Mouse (Mus musculus) adrenal gland, postnatal 10 days (tissue): ENCODE measurements around the gene Mras. TPM values are rescaled to one million over a fixed set of nuclear protein-coding genes. Genes with fewer than 3 reads are reported as not detected.
A peak's percentile ranks its signal among the peaks of the same experiment; 100 is the strongest.

ENCODE experiments used
- DNase-seq: peaks from one replicate; pipeline ENCODE4 v3.0.0; 2021; ENCODE audit warnings: mixed read lengths
- total RNA-seq, 2 experiments: library from RNA; stranded (reverse); gene quantifications; 2 replicates each; pipeline ENCODE4 v1.2.3; 2021

Gene Mras
- total RNA-seq, 2 experiments from 2014 or later: 31.7 to 39.4 TPM

DNA sequence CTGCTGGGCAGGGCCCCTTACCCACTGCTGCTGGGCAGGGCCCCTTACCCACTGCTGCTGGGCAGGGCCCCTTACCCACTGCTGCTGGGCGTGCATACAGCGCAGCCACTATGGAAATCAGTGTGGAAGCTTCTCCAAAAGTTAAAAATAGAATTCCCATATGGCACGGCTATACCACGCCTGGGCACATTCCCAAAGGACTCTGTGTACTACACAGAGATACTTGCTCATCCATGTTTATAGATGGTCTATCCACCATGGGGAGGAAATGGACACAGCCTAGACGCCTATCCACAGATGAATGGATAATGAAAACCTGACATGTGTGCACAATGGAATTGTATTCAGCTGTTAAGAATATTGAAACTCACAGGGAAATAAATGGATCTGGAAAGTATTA lies 3.8 kb upstream of the Mras start:
- DNase-seq: no peak

DNA sequence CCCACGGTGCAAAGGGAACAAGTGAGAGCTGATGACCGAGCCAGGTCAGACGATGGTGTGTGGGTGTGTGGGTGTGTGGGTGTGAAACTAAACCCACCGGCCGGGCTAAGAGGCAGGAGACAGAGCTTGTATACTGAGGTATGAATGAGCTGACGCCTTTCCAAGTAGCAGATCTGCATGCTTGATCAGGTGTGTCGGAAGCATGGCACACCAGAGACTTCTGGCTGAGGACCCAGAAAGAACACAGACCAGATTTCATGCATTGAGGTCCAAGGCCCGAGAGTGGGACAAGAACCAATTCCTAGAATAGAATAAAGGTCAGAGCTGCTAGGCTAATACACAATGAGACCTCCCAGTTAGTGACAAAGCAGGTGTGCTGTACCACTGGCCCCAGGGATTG lies 1.9 kb upstream of the Mras start:
- no peak for DNase-seq

DNA sequence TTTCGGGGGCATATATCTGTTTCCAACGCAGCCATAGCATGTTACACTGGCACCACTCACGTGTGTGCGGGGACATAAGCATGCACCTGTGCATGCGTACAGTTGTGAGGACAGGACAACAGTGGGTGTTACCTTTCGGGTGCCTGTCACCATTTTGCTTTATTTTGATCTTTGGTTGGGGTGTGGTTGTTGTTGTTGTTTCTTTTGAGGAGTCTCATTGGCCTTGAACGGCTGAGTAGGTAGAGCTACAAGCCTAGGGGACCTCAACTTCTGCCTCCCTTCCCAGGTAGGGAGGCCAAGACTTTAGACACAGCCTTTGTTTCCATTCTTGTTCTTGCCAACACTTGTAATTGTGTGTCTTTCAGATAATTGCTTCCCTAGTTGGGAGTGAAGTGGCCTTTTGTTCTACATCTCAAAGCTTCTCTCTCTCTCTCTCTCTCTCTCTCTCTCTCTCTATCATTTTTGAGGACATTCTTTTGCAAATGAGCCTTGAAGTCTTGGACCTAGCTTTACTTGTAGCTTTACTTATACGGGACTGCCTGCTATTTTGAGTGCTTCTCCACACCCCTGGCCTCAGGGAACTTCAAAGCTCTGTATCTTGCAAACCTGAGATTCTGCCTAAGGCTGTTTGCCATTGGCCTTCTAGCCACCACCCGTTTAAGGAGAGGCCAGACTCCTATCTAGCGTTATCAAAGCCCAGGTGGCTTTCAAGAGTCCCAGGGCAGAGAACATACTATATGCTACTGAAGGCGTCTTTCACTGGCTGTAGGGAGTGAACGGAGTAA lies 792 bp upstream of the Mras start:
- DNase-seq: no peak

DNA sequence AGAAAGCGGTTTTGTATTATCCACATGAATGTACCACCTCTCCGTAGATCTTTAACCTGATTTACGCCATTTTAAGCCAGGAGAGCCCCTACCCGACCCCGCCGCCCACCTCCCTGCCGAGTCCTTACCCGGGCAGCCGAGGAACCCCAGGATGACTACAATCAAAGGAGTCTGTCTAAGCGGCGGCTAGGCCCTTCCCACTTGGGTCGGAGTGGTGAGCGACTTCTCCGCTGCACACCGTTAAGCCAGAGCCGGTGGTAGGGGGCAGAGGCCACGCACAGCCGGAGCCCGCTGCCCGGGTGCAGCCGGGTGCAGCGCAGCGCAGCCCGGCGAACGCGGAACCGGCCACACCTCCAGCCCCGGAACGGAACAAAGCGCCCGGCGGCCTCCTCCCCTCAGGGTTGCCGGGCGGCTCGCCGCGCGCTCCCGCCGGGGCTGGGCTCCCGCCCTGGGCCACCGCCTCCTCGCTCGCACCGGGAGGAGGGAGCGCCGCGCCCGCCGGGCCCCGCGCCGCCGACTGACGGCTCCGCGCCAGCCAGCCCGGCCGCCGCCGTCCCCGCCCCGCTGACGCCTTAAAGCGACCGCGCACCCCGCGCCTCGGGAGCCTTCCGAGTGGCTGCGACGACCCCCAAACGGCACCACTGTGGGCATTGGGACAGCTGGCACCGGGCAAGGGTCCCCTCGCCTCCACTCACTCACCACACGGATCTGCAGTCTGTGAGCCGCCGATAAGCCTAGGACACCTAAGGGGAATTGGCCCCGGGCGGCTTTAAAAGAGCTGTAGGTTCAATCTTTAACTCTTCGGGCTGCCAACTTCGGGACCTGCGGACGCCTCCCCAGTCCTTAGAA lies 775 bp downstream of the Mras start:
- peak; percentile 92 for DNase-seq

DNA sequence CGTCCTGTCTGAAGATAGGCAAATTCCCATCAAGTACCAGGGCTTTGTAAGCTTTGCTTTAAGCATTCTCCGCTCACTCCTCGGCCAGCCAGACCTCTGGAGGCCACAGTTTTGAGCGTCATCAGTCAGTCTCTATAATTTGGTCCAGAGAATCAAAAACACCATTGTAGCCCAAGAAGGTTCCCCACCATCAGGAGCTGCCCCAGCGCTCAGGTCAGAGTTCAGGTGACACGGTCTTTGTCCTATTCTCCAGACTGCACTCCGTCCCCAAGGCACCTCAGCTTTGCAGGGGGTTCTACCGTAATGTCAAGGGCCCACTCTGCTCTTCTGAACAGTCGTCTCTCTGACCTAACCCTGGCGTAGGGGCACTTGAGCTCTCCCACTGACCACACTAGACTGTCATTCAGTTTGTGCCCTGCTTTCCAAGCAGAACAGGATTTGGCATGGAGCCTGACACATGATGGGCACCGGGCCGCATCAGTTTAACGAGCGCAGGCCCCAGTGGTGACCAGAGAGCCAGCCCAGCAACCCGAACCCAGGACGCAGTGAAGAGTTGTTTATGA lies 1.5 kb downstream of the Mras start:
- peak; percentile 75 for DNase-seq

DNA sequence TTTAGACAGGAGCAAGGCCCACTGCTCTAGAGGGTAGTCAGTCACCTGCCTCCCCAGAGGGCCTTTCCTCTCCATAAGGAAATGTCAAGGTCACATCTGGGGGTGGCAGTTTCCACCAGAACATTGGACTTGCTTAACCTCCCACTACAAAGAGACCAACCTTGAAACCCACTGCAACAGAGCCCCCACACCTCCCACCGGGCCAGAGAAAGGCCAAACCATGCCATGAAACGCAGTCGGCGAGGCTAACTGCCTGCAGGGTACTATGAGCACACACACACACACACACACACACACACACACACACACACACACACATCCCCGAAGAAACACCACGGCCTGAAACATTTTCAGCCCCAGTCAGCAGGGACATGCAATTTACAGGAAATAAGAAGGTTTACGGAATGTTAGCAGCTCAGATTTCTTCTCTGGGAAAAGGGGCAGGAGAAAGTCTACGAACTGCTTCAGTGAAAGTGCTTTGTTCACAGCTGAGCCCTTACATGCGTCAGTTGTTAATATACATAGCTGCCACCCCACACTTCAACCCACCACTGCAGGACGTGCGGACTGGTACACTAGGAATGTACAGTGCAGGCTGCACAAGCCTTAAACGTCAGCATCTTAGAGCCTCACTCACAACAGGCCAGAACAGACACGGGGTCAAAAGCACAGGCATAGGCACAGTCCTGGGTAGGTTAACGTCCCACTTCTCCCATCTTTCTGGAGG lies 2.1 kb downstream of the Mras start:
- DNase-seq: peak; percentile 76

DNA sequence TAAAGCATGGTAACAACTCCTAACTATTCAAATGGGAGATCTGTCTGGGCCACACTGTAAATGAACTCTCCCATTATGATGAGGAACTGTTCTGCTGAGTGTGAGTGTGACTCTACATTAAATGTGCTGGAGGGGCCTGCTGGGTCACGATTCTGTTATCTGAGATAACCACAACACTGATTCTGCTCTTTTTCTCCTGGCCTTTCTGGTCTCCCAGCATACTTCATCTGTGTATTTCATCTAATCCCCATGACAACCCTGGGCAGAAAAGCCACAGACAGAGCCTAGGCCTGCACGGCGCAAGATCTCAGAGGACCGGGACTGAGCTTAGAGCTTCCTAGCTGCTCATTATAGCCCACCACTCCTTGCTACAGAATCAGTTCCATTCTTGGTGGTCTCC lies 4.7 kb downstream of the Mras start:
- no peak for DNase-seq

DNA sequence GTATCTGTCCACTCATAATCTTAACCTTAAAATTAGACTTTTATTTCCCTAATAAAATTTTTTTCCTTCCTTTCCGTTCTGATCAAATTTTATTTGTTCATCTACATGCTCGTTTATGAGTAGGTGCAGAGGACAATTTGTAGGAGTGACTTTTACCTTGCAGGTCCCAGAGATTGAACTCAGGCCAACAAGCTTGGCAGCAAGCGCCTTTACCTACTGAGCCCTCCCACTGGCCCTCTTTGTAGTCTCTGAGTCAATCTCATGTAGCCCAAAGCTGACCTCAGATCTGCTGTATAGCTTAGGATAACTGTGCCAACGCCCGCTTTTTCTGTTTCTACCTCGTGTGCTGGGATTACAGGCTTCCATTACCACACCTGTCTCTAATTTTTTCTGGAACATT lies 5.2 kb downstream of the Mras start:
- no peak for DNase-seq

DNA sequence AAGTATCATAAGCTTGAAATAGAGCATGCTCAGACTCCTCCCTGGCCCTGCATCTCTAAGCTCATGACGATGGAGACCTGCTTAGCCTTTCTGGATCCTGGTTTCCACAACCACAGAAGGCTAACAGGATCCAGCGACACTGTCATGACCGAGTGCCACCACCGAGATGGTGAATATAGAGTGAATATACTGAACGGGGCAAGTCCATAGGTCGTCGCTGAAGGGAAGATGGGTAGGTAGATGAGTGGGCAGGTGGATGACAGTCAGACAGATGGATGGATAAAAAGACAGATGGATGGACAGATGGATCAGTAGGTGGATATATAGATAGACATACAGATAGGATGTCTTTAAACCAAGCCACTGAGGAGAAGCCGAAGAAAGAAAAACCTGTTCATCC lies 5.8 kb downstream of the Mras start:
- DNase-seq: no peak

DNA sequence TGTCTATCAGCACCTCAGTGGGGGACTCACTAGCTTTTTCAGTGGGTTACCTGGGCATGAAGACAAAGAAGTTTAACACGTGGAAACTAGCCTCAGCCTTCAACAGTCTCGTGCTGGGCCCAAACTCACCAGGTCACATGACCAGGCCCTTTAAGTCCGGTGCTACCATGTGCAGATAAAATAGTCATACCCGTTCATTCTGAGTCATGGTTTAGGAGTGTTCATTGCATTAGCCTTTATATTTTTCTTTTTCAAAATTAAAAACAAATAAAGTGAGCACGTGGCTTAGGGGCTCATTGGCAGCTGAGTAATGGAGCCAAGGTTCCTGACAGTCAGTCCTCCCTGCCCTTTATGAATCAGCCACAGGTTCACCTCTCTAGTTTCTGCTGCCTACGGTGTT lies 6.4 kb downstream of the Mras start:
- no peak for DNase-seq

DNA sequence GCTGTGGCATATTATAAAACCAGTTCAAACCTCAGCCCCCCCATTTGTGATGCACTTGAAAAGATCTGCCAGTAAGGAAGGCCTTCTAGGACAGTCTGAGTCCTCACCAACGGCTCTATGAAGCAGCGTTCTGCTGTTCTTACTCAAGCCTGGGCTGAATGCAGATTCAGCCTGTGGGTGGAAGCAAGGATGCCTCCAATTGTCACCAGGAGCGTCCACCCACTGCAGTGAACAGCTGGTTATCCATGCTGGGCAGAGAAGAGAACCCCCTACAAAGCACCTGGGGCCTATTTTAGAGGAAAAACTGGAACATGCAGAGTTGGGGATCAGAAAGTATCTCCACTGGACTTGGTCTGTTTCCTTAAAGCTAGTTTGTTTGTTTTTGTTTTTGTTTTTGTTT lies 7.3 kb downstream of the Mras start:
- no peak for DNase-seq

DNA sequence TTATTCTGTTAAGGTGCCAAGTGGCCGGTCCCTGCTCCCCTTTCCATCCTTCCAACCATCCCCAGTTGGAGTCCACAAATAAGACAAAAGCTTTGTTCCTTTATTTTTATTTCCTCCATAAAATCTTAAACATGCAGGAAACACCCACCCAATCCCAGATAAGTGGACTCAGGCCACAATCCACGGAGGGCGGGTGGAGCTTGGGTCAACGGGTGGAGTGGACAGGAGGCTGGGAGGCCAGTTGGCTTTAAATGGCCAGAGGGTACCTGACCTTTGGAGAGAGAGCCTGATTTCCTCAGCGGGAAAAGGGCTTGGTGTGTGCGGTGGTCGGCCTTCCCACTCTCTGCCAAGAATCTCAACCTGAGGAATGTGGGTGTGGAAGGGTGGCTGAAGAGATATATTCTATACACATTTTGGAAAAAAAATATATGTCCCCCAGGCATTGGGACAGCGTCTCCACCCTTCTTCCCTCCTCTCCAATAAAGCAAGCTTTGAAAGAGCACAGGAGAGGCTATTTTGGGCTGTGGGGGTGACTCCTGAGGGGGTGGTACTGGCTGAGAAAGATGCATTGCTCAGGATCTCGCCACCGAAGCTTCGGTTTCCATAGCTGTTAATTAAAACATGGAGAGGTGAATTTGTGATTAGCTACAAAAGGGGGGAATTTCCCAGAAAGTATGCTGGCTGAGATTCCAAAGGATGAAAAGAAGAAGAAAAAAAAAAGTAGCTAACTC lies 8.4 kb downstream of the Mras start:
- DNase-seq: no peak

DNA sequence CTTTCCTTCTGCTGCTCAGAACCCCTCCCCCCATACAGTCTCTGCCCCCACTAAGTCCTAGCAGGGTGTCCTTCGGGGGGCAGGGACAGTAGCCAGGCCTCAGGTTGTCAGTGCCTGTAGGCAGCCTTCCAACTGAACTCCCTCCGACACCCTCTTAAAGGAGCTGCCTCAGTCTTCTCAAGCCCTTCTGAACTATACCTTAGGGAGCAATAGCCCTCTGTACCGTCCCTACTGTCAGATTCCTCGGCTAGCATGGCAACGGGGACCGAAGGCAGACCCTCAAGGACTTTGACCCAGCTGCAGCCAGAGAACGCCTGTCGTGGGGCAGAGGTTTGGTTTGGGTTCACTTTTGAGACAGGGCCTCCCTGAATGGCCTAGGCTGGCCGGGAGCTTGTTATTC lies 11.9 kb downstream of the Mras start:
- DNase-seq: no peak

DNA sequence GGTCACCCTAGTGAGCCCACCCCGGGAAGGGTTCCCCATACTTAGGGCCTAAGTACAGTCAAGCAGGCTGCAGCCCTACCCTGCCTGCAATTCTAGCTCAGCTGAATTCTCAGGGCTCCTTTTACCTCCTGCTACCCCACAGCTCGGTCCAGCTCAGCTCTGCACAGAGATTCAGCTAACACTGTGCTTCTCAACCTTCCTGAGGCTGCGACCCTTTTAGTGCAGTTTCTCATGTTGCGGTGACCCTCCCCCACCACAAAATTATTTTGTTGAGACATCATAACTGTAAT lies 12.7 kb downstream of the Mras start:
- no peak for DNase-seq

DNA sequence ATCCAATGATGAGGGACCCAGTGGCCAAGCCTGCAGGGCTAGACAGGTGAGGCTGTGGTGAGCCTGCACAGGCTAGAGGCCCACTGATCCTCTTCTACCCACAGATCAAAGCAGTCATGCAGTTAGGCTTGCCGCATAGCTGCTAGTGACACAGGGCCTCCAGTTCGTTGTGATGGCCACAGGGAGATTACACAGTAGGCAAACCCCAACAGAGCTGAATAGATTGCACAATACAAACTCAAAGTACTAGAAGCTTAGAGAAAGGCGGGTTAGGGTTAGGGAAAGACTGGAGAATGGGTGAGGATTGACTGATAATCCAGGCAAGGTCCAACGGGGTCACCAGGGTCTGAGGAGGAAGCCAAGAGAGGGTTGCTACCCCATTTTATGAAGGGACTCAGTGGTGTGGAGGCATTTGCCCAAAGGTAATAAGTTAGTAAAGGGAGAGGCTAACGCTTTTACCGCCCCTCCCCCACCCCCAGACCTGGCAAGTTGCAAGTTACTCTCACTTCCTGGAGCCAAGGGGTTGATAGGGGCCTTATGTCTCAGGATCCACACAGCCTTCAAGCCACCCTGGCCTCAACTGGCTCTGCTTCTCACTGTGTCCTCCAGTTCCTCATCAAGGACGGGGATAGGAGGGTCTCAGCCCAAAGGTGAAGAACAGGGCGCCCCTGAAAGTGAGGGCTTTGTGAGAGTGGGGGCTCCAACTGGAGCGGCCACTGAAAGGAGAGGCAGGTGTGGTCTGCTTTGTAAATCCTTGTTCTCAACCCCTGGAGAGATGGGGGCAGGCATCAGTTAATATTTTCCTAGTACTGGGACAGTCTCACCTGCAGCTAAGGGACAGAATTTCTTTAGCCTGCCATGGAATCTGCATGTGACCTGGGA lies 13.2 kb downstream of the Mras start:
- DNase-seq: no peak

DNA sequence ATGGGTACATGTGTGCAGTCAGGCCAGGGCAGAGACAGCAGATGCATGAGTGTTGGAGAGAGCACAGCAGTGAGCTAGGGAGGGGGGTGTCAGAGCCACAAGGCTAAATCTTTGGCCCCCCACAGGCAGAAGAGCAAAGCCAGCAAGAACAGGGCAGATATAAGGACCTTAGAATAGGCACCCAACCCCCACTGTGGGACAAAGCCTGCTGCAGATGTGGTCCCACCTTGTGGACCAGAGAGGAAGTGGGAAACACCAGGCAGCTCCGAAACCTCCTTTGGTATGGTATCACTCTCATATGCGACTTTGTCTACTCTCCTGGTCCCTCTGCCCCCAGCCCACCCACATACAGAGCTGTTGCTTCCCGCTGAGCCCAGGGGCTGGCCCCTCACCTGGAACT lies 15.3 kb downstream of the Mras start:
- DNase-seq: no peak

DNA sequence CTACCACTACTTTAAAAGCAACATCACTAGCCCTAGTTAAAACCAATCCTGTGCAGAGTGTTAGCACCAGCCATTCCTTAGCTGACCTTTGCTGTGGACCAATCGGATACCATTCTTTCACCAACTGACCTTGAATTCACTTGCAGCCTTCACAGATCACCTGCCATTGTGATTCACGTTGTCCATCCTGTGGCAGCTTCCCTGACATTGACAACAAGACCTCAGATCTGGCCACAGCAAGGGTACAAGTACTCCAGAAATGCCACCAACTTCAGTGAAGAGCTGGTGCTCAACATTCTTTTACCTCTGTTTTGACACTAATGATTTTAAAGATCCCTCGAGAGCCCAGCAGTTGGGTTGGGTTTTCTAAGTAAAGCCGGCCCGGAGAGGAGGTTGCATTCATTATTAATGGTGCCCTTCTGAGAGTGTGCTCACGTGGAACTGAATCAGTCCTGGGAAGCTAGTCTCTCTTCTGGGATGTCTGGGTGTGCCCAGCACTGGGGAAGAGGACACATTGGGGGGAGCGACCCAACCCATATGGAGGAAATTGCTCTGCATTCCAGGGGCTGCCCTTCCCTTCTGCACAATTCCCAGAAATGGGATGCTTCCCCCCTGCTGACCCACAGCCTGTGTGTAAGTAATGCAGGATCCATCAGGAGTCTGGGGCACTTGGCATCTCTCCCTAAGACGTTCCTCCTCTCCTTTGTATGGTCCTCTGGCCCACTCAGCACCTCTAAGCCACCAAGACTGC lies 17.1 kb downstream of the Mras start:
- no peak for DNase-seq

DNA sequence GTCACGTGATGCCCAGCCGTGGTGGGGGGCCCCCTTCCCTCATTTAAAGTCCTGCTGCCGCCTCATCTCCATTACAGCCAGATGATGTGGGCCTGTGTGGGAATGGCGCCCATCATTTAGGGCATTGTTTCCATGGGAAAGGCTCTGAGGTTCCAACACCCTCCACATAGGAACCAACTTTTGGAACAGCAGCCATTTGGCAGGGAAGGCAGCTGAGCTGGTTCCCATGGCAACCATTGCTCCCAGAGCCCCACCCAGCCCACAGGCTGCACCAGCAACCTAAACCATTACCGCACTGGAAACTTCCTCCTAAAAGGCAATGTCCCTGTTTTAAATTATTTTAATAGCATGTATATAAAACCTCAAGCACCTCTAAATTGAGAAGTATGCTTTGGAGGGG lies 18.8 kb downstream of the Mras start:
- no peak for DNase-seq

DNA sequence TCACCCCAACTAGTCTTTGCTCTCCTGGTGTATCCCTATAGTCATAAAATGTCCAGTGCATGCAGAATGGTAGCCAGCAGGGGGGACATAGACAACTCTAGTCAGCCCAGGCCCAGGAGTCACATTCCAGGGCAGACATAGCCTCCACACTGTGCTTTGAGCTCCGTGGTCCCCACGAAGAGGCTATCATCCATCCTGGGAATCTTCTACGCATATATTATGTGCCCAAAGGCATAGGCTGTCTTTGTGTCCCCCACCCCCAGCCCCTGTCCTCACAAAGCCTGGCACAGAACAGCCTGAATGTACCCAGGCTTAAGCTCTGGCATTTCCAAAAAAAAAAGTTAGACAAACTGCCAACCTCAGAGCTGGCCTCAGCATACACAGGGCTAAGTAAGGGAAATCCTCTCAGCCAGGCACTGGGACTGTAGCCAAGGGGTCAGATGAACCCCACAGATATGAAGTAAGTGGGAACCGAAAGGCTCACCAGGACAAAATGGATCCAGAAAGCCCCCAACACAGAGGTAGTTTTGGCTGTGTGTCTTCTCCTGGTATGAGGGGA lies 19.8 kb downstream of the Mras start:
- DNase-seq: no peak

DNA sequence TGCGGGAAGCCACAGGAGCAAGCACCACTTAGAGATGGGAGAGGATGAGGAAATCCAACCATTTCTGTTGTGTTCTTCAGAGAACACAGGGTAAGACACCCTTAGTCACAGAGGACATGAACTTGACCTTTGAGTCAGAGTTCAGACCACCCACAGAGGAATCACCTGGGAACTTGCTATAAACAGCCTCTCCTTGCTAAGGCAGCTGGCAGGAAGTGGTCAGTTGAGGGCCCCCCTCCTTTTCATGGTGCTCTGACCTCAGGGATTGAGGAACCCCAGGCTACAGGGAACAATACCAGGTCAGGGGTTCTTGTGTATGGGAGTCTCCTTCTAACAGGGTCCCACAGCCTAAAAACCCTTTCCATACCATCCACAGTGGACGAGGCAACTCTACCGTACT lies 20.4 kb downstream of the Mras start:
- no peak for DNase-seq
